Mouse (Mus musculus) CD4-positive, CD25-positive, alpha-beta regulatory T cell, adult 2 months (primary cell): Measurements from ENCODE around the gene Gabrb3.

Source experiments
- DNase-seq: peaks from one replicate; pipeline ENCODE4 v3.0.0-alpha.2; 2012; ENCODE audit warnings: low read depth, low spot score

Gene Gabrb3

GRCm38 (mm10) chr7:57529954-57530353, 110.5 kb downstream of the Gabrb3 start:
- DNase-seq = no peak

- DNase-seq = no peak
These were observed 113.2 kb downstream of the Gabrb3 start for GRCm38 (mm10) chr7:57532676-57533075.

- DNase-seq = peak; percentile 1
These were observed 119.1 kb downstream of the Gabrb3 start for GRCm38 (mm10) chr7:57538565-57538964.

- DNase-seq = no peak
These were observed 141.4 kb downstream of the Gabrb3 start for GRCm38 (mm10) chr7:57560732-57561436.

GRCm38 (mm10) chr7:57564403-57564802, 144.9 kb downstream of the Gabrb3 start:
- no peak for DNase-seq

- DNase-seq = peak; percentile 5
These were observed 171.2 kb downstream of the Gabrb3 start for GRCm38 (mm10) chr7:57590451-57591248.

GRCm38 (mm10) chr7:57591249-57591577, 171.7 kb downstream of the Gabrb3 start:
- no peak for DNase-seq

GRCm38 (mm10) chr7:57591578-57592431, 172.3 kb downstream of the Gabrb3 start:
- DNase-seq = no peak

- DNase-seq = no peak
These were observed 177.8 kb downstream of the Gabrb3 start for GRCm38 (mm10) chr7:57597341-57597740.

GRCm38 (mm10) chr7:57618697-57619096, 199.2 kb downstream of the Gabrb3 start:
- no peak for DNase-seq

GRCm38 (mm10) chr7:57620036-57620435, 200.5 kb downstream of the Gabrb3 start:
- no peak for DNase-seq

GRCm38 (mm10) chr7:57623718-57624117, 204.2 kb downstream of the Gabrb3 start:
- DNase-seq = no peak

GRCm38 (mm10) chr7:57635026-57635425, 215.5 kb downstream of the Gabrb3 start:
- DNase-seq = no peak

GRCm38 (mm10) chr7:57635687-57636086, 216.2 kb downstream of the Gabrb3 start:
- DNase-seq = no peak

- no peak for DNase-seq
These were observed 221.3 kb downstream of the Gabrb3 start for GRCm38 (mm10) chr7:57640796-57641195.

GRCm38 (mm10) chr7:57647345-57647744, 227.9 kb downstream of the Gabrb3 start:
- no peak for DNase-seq

- DNase-seq = no peak
These were observed 228.8 kb downstream of the Gabrb3 start for GRCm38 (mm10) chr7:57648136-57648755.

- no peak for DNase-seq
These were observed 257.9 kb downstream of the Gabrb3 start for GRCm38 (mm10) chr7:57677352-57677751.

- no peak for DNase-seq
These were observed 270.3 kb downstream of the Gabrb3 start for GRCm38 (mm10) chr7:57689836-57690235.

- no peak for DNase-seq
These were observed 280.9 kb downstream of the Gabrb3 start for GRCm38 (mm10) chr7:57700370-57700769.

GRCm38 (mm10) chr7:57701046-57701445, 281.6 kb downstream of the Gabrb3 start:
- no peak for DNase-seq

- no peak for DNase-seq
These were observed 284.1 kb downstream of the Gabrb3 start for GRCm38 (mm10) chr7:57703580-57703979.
